Mouse (Mus musculus) brown adipose tissue, adult 24 weeks (tissue): Measurements from ENCODE around the gene Mxi1. TPM values are rescaled to one million over a fixed set of nuclear protein-coding genes. Genes with fewer than 3 reads are reported as not detected.

Experiments used
- H3K27ac ChIP-seq: fragments of 200-500 bp; replicated peaks from 2 replicates; pipeline ENCODE4 v1.5.1; 2012; ENCODE audit warnings: low read depth, mild to moderate bottlenecking, low read length
- H3K4me1 ChIP-seq: fragments of 200-500 bp; 2 replicates; pipeline ENCODE4 v1.6.1; 2012; ENCODE audit warnings: low read length, mixed read lengths; ENCODE audit not compliant: control insufficient read depth, insufficient read depth, insufficient read length
- H3K4me3 ChIP-seq: fragments of 200-500 bp; 2 replicates; pipeline ENCODE4 v1.5.1; 2012; ENCODE audit warnings: low read depth, mild to moderate bottlenecking, low read length, moderate library complexity; ENCODE audit not compliant: insufficient read depth
- polyA plus RNA-seq: library from polyadenylated mRNA; stranded (reverse); fragments of >200 nt; gene quantifications from 2 replicates; pipeline ENCODE4 v1.2.4, GENCODE M21; 2012; ENCODE audit not compliant: missing spikeins, insufficient read depth, insufficient read length

The Mxi1 gene
- polyA plus RNA-seq, 1 experiment = 37.2 TPM

- H3K4me3 ChIP-seq = 0 out of 2 replicates have a peak overlapping the region, but pooled peaks have one; percentile 10
- H3K27ac ChIP-seq = peak overlapping the region; percentile 84
- peaks cover 6% of the 10 kb centered on the region; the same call in 1 of the 2 replicates for H3K4me1 ChIP-seq
These were observed 17.8 kb downstream of the Mxi1 start for GRCm38 (mm10) chr19:53328116-53328515.

- Histone ChIP-seq H3K4me3 (peak overlapping the region; percentile 75), H3K27ac (no peak overlapping the region), H3K4me1 (peaks cover 6% of the 10 kb centered on the region; the same call in 1 of the 2 replicates)
These were observed 19.1 kb downstream of the Mxi1 start for GRCm38 (mm10) chr19:53329221-53329991.

- Histone ChIP-seq H3K4me3 (peak overlapping the region; percentile 75), H3K27ac (no peak overlapping the region), H3K4me1 (peaks cover 6% of the 10 kb centered on the region; the same call in 1 of the 2 replicates)
These were observed 19.7 kb downstream of the Mxi1 start for GRCm38 (mm10) chr19:53329992-53330381.

DNA sequence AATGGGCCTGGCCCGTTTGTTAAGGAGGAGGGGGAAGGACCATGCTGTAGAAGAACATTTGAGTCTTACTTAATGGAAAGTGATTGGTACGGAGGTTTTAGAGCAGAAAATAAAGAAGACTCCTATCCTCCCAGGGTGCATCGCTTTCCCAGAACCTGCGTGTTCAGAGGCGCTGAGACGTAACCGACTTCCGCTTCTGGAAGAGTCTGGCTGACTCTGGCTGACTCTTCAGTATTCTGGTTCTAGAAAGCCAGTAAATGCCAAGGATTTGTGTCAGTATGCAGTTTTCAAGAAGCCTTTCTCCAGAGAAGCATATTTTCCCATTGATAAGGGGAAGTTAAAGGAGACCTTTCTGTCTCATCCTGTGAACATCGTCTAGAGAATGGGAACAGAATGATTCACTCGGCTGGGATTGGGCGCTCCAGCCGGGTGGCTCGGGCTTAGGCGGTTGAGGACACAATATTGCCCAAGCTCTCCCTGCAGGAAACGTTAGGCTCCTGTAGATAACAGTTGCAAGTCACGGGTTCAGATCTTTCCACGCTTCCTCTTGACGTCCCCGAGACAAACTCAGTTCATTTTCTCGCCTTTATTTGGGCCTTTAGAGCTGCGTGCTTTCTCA is 21.7 kb downstream of the Mxi1 start:
- no peak overlapping the region for H3K4me3 ChIP-seq
- no peak overlapping the region for H3K27ac ChIP-seq

GRCm38 (mm10) chr19:53333730-53334129 is 23.4 kb downstream of the Mxi1 start:
- no peaks in the 10 kb centered on the region for H3K4me1 ChIP-seq

More for the DNA sequence above, 21.7 kb downstream of the Mxi1 start:
- H3K4me1 ChIP-seq = no peaks in the 10 kb centered on the region

GRCm38 (mm10) chr19:53335241-53335640 is 24.9 kb downstream of the Mxi1 start:
- no peak overlapping the region for H3K27ac ChIP-seq
- H3K4me1 ChIP-seq = no peaks in the 10 kb centered on the region
- H3K4me3 ChIP-seq = no peak overlapping the region

More at GRCm38 (mm10) chr19:53333730-53334129, 23.4 kb downstream of the Mxi1 start:
- Histone ChIP-seq H3K27ac (no peak overlapping the region), H3K4me3 (no peak overlapping the region)

GRCm38 (mm10) chr19:53340423-53340822 is 30.1 kb downstream of the Mxi1 start:
- Histone ChIP-seq H3K27ac (no peak overlapping the region), H3K4me1 (no peaks in the 10 kb centered on the region), H3K4me3 (no peak overlapping the region)

- no peak overlapping the region for H3K4me3 ChIP-seq
These were observed 33.0 kb downstream of the Mxi1 start for GRCm38 (mm10) chr19:53343174-53343881.

GRCm38 (mm10) chr19:53344062-53344461 is 33.7 kb downstream of the Mxi1 start:
- Histone ChIP-seq H3K4me3 (no peak overlapping the region), H3K27ac (no peak overlapping the region)

More at GRCm38 (mm10) chr19:53343174-53343881, 33.0 kb downstream of the Mxi1 start:
- no peak overlapping the region for H3K27ac ChIP-seq
- no peaks in the 10 kb centered on the region for H3K4me1 ChIP-seq

GRCm38 (mm10) chr19:53345766-53346165 is 35.4 kb downstream of the Mxi1 start:
- H3K4me1 ChIP-seq = no peaks in the 10 kb centered on the region
- H3K27ac ChIP-seq = no peak overlapping the region
- H3K4me3 ChIP-seq = no peak overlapping the region

More at GRCm38 (mm10) chr19:53344062-53344461, 33.7 kb downstream of the Mxi1 start:
- no peaks in the 10 kb centered on the region for H3K4me1 ChIP-seq

DNA sequence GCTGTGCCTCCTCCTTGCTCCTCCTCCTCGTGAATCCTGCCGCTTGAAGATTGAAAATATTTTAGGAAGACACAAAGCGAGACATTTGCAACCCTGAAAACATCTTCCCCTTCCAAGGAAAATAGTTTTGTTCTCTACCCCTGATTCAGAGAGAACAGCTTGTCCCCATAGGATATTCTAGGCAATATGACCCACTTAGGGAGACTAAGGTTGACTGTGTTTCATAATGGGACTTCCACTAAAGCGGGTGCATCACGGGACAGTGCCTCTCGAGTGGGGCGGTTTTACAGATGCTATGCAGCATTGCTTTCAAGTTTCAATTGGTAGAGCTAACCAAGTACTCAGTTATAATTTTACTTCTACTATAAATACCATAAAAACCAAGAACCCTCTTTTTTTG is 43.5 kb downstream of the Mxi1 start:
- Histone ChIP-seq H3K4me1 (no peaks in the 10 kb centered on the region), H3K27ac (no peak overlapping the region), H3K4me3 (no peak overlapping the region)

GRCm38 (mm10) chr19:53354271-53355000 is 44.1 kb downstream of the Mxi1 start:
- Histone ChIP-seq H3K27ac (no peak overlapping the region), H3K4me3 (no peak overlapping the region), H3K4me1 (no peaks in the 10 kb centered on the region)

- Histone ChIP-seq H3K4me3 (no peak overlapping the region), H3K4me1 (no peaks in the 10 kb centered on the region), H3K27ac (no peak overlapping the region)
These were observed 44.7 kb downstream of the Mxi1 start for GRCm38 (mm10) chr19:53355065-53355464.

- H3K4me3 ChIP-seq = peak overlapping the region; percentile 49
- no peaks in the 10 kb centered on the region for H3K4me1 ChIP-seq
- H3K27ac ChIP-seq = no peak overlapping the region
These were observed 49.1 kb downstream of the Mxi1 start for GRCm38 (mm10) chr19:53359160-53360033.
